Mouse (Mus musculus) testis, postnatal 10 days (tissue): ENCODE data around the gene Ddx43.
"Not testable (repeated sequence)": the region's sequence is repeated elsewhere in the genome, so short reads cannot be mapped to it uniquely, and the experiment has no call there.

ENCODE experiments used
- DNase-seq: peaks from one replicate; pipeline ENCODE4 v3.0.0; 2021; ENCODE audit warnings: low spot score

The Ddx43 gene

DNA sequence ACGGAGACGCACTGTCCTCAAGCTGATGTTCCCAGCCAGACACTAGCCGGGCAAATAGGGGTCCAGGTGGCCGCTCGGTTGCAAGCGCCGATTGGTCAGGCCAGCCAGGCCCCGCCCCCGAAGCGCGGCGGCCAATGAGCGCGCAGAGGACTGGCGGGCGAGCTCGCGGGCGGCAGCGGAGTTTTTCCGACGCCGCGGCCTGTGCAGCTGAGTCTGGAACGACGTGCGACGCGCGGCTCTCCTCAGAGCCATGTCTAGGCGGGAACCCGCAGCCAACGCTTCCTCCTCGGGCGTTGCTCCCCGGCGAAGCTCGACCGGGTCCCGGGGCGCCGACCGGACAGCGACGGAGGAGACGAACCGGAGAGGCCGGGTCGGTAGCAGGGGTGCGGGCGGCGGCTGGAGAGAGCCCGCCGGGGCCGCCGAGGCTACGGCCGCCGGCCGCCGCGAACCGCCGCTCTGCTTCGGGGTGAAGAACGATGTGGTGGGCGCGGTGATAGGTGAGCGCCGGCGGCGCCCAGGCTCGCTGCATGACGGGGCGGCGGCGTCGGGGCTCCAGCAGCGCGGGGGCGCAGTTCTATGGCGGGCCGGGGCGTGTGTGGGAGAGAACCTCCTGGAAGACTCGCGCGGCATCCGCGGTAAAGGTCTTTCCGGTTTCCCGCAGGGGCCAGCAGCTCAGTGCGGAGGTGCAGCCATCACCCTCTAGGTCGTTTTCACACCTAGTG lies at the start of gene Ddx43:
TSS of gene Ddx43 (plus strand) at position 148 of the 722 bp plus-strand sequence.
- DNase-seq = peak; percentile 82

DNA sequence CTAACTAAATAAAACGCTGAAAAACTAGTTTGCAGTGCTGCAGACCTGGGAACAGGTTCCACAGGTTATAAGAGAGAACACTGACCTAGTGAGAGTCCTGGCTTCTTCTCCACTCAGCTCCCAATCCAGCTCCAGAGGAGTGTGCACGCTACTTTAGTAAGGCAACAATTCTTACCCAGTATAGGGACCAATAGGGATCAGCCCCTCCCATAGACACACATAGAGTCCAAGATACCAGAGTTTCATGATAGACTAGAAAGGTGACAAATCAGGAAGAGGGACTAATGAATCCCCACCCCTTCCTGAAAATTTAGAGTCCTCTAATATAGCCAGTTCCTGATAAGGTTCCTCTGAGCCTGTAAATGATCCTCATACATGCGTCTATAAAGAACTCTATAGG lies 48.6 kb upstream of the Ddx43 start:
- no peak for DNase-seq

DNA sequence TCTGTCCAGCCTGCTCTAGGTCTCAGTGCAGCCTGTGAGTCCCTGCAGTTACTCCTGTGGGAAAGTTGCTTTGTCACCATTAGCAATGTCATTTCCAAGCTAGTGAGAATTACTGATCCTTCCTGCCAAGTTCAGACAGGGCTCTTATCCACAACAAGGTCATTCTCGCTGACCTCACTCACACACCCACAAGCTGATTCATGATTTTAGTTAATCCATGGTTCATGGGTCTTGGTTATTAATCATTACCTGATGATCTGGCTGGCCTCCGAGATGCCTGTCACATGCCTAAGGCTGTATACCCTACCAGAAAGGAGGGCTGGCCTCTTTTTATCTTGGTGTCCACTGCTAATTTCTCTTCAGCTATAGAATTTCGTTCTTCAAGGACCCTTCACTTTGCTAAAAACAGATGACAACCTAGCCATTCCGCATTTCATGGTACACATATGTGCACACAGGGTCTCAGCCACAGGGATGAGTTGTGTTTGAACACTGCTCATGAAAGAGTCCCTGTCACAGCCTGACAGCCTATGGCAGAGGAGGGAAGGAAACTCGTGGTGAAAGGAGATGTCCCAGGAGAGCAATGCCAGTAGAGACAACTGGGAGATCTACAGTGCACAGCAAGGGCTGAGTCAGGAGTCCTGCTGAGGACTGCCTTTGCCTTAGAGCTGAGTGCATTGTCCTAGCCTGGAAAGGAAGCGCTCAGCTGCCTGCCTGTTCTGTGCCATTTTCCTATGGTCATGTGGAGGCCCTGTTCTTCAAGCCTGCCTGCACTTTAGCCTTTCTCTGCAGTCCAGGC lies 47.2 kb upstream of the Ddx43 start:
- not testable (repeated sequence) for DNase-seq

DNA sequence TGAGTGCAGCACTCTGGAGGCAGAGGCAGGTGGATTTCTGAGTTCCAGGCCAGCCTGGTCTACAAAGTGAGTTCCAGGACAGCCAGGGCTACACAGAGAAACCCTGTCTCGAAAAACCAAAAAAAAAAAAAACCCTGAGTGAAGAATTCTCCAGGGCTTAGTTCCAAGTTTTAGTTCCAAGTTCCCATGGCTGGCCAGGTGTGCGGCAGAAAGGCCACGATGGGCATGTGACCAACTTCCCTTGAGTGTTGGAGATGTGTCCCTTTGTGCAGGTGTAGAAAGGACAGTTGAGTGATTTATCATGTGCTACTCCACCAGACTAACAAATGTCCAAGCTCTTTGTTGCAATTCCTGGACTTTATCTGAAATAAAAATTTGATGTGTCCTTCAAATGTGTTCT lies 46.4 kb upstream of the Ddx43 start:
- DNase-seq = not testable (repeated sequence)

DNA sequence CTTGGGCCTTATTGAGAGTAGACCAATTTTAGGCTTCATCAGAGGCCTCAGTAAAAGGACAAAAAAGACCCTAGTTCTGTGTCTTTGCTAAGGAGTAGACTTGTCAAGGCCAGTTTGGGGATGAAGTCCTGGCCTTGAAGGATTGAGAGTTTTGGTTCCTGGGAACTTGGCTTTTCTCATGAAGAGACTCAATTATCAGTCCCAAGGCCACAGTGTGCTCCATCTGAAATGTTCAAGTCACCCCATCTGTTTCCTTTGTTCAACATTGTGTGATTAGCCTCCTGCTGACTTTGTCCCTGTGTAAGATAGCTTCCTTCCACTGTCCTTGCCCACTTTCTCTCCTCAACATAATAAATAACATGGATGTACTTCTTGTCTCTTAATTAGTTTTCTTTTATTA lies 45.6 kb upstream of the Ddx43 start:
- not testable (repeated sequence) for DNase-seq

DNA sequence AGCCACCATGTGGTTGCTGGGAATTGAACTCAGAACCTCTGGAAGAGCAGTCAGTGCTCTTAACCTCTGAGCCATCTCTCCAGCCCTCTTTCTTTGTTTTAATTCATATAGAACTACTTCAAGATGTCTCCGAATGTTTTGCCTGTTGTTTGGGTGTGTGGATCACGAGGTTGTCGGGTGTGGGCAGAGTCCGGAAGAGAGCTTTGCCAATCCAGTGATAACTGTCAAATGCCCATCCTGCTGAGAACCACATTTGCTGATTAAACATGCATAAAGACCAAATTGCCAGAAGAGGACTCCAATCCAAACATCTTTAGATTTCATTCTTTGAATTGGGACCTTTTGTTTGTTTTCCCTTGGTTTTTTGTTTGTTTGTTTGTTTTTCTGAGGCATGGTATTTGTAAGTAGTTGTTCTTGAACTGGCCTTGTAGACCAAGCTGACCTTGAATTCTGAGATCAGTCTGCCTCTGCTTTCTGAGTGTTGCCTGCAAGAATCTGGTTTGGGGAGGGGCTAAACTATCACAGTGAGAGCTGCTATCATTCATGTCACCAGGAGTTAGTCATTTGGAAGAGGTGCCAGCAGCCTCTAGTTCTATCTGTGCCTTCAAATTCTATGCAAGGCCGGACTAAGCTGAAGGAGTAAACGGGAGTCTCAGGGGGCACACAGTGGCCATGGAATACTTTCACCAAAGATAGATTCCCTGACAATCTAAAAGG lies 43.9 kb upstream of the Ddx43 start:
- DNase-seq = no peak

DNA sequence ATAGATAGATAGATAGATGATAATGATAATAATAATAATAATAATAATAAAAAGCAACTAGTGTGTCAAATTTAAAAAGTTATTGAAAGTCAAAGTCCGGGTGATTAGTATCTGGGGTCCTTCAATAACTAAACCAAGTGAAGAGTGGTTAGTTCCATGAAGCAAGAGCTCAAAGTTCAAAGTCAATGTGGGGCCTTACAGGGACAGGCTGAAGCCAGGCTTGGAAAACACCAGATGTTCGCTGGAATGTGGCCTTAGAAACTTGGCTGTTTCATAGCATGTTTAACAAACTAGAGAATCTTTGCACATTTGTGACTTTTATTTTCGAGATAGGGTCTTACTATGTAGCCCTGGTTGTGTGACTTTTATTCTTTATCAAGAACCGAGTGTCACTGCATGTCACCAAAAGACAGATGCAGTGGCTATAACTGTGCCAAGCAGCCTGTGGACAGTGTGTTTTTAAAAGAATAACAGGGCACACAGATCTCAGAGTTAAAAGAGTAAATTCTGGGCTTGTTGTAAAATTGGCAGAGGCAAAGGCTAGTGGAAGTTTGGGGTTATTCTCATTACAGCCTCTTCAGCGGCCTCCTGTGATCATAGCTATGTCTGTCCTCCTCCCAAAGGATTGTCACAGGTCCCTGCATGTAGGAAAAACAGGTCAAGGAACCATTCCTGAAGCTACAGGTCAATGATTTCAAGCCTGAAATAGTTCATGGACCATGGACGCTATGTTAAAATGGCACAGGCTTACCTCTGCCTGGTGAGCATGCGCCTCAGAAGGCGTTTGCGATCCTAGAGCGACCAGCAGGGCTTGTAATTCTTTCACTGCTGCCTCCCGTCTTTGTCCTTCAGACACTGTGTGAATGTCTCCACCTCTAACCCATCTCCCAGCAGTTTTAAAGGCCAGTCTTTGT lies 40.7 kb upstream of the Ddx43 start:
- no peak for DNase-seq

DNA sequence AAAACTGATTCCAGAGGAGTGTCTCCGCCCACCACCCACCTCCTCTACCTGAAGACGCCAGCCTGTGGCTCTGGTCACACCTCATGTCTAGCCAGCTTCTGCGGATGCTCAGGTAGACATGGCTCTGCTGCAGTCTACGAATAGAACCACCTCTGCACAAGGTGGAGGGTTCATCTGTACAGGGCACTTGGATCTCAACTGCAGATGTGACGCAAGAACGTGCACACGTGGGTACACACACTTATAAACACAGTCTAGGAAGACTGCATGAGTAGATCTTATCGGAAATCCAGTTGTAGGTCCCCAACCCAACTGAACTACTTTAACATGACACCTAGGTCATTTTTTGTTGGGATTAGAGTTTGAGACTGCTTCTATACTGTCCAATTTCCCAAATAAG lies 40.0 kb upstream of the Ddx43 start, which contains the start of gene Gsta2:
TSS of gene Gsta2 (minus strand) at position 178 of the 400 bp plus-strand sequence.
- no peak for DNase-seq

DNA sequence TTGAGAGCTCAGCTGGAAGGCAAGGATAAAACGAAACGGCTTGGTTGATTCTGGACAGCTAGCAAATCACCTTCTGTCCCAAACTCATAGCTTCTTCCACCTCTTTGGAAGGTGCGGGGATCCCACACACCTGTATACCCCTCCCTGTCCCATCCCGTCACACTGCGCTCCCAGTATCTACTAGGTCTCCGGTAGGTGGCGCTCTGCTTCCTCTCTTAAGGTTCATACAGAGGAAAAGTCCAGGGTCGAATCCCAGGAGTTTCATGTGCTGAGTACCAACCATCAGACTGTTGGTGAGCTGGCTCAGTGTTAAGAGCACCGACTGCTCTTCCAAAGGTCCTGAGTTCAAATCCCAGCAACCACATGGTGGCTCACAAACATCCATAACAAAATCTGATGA lies 37.5 kb upstream of the Ddx43 start:
- DNase-seq = peak; percentile 86

DNA sequence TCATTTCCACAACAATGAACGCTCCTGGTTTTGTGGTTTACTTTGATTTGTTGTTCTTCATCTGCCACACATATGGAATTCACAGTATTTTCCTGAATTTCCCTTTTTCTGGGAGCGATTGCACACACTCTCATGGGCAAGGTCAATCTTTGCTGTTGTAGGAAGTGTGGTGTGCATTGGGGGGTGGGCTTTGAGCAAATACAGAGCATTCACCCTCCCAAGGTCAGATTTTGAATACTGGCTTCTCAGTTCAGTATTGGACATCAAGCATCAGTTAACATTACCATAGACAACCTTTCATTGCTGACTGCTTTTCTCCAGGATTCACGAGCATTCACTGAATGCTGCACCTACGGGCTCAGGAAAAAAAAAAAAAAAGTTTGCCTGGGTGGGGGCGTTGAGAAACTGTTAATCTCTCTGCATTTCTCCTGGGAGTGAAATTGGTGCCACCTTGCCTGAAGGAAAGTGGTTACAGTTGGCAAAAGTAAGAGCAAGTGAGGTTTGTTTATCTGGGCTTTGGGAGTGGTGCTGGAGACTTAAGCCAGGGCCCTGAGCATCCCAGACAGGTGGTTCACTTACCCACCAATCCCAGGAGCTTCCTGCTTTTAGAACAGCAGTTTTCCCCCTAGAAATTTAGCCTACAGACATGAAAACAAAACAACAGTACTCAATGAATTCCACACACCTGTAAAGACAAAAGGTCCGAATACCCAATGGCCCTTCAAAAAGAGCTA lies 35.7 kb upstream of the Ddx43 start:
- no peak for DNase-seq

DNA sequence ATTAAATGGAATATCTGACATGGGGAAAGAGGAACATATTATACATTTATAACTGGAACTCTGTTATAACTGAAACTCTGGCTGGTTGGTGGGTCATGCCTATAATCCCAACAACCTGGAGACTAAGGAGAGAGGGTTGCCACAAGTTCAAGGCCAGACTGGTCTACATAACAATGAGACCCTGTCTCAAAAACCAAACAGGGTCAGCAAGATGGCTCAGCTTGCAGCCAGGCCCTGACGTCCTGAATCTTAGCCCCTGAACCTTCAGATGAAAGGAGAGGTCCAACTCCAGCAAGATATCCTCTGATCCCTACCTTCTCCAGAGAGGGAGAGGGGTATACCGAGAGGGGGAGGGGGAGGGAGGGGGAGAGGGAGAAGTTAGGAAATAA lies 35.1 kb upstream of the Ddx43 start:
- DNase-seq = no peak

DNA sequence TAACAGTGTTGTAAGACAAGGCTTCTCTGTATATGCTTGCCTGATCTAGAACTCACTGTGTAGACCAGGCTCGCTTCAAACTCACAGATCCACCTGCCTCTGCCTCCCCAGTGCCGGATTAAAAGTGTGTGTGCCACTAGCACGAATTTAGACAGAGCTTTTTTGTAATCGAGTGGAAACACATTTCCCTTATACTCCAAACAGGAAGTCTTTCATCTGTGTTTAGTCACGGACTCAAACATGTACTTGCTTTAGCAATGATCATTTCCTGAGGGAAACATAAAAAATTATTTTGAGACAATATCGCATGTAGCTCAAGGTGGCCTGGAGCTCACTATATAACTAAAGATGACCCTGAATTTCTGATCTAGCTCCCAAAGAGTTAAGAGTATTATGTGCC lies 32.2 kb upstream of the Ddx43 start:
- no peak for DNase-seq

DNA sequence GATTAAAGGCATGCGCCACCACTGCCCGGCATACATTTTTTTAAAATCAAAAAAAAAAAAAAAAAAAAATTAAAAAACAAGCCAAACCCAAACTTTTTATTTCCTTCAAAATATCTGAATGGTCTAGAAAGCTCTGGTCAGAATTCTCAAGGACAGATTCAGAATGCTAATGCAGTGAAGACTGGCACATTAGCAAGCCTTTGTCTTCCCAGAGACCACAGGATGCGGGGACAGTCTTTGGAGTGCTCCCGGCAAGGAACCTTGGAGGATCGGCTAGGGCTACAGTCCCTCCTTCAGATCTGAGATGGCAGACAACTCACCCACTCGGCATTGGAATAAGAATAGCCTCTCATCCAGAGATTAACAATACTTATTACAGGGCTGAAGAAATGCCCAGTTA lies 30.9 kb upstream of the Ddx43 start:
- DNase-seq = no peak

DNA sequence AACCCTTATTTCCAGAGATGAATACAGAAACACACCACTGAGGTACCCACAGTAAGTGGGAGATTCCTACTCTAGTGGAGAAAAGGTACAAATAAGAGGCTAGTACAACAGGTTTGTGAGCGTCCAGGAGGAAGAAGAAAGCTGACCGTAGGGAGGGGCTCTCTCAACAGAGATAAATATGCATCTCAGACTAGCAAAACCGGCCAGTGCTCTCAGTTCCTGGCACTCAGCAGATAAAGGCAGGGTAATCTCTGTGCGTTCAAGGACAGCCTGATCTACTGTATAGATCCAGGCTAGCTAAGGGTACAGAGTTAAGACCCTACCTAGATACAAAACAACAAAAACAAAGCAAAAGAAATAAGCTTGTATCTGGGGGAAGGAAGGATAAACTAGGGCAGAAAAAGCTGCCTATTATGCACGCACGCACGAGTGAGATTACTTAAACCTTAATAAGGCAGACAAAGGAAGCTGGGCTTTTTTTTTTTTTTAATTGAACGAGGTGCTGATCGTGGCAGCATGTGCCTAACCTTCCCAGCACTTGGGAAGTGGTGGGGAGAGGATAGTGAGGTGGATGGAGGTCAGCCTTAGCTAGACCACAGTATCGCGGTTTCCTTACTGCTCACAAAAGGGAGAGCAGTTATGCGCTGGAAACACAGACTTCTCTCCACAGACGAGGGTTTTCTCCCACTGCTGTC lies 29.6 kb upstream of the Ddx43 start:
- no peak for DNase-seq

DNA sequence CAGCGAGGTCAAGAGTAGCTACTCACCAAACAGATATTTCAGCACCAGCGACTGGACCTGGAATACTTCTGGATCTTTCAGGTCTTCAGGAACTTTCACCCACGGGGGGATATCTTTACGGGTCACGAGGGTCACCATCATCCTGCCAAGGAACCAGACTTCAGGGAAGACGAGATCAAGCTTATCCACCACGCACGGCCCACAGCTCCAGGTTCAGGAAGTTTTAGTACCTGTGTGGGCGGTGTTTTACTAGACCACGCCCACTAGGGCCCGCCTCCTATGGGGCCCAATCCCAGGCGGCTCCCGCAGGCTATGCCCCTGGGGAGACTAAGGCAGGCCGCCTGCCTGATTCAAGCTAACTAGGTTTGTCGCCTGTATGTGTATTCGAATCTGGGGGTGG lies 27.6 kb upstream of the Ddx43 start, which contains the start of gene Dppa5a:
TSS of gene Dppa5a (minus strand) at position 219 of the 400 bp plus-strand sequence.
- DNase-seq = not testable (repeated sequence)

DNA sequence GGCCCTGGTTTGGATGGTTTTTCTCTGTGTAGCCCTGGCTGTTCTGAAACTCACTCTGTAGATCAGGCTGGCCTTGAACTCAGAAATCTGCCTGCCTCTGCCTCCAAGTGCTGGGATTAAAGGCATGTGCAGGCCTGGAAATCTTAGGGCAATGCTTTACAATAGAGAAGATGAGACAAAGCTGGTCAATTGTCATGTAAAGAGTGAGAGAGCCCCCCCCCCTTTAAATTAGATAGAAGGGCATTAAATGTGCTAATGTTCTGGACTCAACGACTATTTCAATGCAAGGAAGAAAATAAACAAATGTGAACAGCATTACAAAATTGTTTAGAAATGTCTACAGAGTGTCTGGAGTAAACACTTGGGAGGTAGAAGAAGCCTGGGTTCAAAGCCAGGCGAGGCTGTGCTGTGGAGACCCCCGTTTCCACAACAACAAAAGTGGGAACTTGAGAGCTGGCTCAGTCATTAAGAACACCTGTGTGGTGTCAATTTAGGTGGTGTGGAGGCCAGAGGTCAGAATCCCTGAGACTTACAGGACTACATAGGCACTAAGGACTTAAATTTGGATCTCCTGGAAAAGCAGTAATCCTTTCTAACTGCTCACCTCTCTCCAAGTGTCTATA lies 26.8 kb upstream of the Ddx43 start:
- DNase-seq = no peak

DNA sequence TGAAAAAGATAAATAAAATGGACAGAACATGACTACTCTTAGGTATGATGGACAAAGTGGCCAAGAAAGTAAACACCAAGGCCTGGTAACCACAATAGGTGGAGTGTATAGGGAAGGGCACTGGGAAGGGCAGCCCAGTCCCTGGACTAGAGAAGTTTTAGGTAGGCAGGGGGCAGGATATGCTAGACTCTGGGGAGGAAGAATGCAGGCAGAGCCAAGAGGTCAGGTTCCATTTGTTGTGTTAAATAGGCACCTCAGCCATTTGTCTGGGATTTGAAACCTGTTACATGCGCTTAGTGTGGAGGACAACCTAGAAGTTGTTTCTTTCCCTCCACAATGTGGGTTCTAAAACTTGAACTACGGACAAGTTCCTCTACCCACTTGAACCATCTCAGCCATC lies 26.2 kb upstream of the Ddx43 start:
- DNase-seq = no peak

DNA sequence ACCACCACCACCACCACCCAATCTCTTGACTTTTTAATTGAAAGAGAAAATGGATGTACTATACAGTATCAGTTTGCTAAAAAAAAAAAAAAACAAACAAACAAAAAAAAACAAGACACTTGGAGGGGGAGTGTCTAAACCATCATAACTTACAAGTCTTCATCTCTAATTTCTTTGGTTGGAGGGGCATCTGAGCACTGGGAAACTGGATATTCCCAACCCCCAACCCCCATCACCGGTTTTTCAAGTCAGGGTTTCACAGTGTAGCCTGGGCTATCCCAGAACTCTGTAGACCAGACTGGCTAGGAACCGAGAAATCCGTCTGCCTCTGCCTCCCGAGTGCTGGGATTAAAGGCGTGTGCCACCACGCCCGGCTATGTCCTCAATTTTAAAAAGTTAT lies 25.8 kb upstream of the Ddx43 start:
- DNase-seq = no peak

DNA sequence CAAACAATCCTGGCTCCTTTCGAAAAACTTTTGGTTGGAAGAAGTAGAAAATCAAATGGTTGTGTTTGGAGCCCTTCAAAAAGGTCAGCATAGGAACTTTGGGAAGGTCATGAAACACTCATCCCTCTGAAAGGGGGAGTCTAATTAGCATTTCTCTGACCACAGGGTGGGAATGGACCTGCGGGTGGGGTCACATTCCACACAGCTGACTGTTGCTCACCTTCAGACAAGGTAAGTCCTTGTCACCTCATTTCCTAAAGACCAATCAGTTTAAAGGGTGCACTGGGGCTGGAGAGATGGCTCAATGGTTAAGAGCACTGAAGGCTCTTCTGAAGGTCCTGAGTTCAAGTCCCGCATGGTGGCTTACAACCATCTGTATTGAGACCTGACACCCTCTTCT lies 24.1 kb upstream of the Ddx43 start:
- DNase-seq = no peak
